Mouse (Mus musculus): ENCODE data around the gene Nrxn3. TPM values are rescaled to one million over a fixed set of nuclear protein-coding genes. Genes with fewer than 3 reads are reported as not detected.

Nrxn3 gene
- polyA plus RNA-seq, 1 experiment = 0.47 TPM

DNA sequence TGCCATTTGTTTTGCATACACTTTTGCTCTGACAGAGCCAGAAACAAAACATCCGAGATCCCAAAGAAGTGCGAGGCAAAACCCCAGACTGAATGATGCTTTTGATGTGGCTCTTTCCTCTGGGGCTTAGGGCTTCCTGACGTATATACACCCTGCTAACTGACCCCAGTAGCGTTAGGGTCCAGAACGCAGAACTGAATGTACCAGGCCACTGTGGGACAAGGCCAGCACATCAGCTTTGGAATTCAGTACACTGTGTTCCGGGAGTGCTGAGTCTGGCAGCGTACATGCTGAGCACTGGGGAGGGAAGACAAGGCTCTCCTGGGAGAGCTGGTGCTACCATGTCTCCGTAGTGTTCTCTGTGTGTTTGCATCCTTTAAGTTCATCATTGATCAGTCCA, 436.7 kb downstream of the Nrxn3 start:
- TF ChIP-seq CTCF (IDR thresholded peaks at IDR 0.05; ENCODE audit: extremely low read depth, insufficient read length, insufficient replicate concordance, low read depth, low read length) (no peak), POLR2A (IDR thresholded peaks at IDR 0.05; ENCODE audit: low read depth, low read length) (no peak)
- H3K36me3 ChIP-seq (ENCODE audit: control insufficient read depth, insufficient read depth, low read length) = no peaks in the 10 kb centered on the region
- H3K27me3 ChIP-seq (ENCODE audit: control insufficient read depth, insufficient read depth, low read length) = no peaks in the 10 kb centered on the region
- H3K27ac ChIP-seq (ENCODE audit: insufficient read depth, low read depth, low read length) = no peak overlapping the region
- H3K4me3 ChIP-seq (ENCODE audit: low read depth, low read length) = no peak overlapping the region
- 76% methylated on average over 8 of the region's 8 CpGs for WGBS
- H3K4me1 ChIP-seq (ENCODE audit: control insufficient read depth, insufficient read depth, insufficient read length, low read length) = no peaks in the 10 kb centered on the region

DNA sequence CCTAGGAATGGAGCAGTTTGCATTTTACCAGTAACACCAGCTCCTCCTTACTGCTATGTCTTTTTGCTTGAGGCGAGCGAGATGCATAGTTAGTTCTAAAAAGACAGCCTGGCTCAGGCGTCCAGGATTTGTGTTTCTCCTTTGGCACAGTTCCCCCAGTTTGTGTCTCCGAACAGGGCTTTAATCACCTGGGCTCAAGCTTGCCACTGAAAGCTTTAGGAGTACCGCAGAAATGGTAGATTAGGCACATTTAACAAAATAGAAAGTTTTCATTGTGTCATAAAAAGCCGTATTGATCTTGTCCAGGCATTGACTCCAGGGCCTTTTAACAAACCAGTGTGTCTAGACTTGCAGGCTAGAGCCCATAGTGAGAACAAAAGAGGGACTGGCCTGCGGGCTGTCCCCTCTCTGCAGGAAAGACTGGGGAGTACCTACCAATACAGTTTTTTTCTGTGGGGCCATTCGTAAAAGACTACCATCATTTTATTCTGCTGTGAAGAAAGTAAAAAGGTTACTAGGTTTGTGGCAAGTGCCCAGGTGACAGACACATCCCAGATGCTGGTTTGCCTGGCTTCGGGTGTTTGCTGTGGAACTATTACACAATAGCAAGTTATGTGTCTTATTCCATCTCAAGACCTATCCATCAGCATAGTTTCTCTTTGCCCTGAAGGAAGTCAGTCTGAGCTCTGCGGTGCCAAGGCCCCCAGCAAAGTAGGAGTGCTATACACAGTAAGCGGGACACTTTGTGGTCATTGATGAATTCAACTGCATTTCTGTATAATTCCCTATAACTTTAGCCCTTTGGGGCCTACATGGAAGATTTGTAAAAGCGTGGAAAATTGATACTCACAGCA, 451.9 kb downstream of the Nrxn3 start:
- no peak overlapping the region for H3K4me3 ChIP-seq (ENCODE audit: low read depth, low read length)
- TF ChIP-seq CTCF (IDR thresholded peaks at IDR 0.05; ENCODE audit: extremely low read depth, insufficient read length, insufficient replicate concordance, low read depth, low read length) (no peak), POLR2A (IDR thresholded peaks at IDR 0.05; ENCODE audit: low read depth, low read length) (no peak)
- H3K4me1 ChIP-seq (ENCODE audit: control insufficient read depth, insufficient read depth, insufficient read length, low read length) = no peaks in the 10 kb centered on the region
- H3K27ac ChIP-seq (ENCODE audit: insufficient read depth, low read depth, low read length) = no peak overlapping the region
- H3K27me3 ChIP-seq (ENCODE audit: control insufficient read depth, insufficient read depth, low read length) = no peaks in the 10 kb centered on the region
- no peaks in the 10 kb centered on the region for H3K36me3 ChIP-seq (ENCODE audit: control insufficient read depth, insufficient read depth, low read length)
- 71% methylated on average over 12 of the region's 12 CpGs for WGBS

DNA sequence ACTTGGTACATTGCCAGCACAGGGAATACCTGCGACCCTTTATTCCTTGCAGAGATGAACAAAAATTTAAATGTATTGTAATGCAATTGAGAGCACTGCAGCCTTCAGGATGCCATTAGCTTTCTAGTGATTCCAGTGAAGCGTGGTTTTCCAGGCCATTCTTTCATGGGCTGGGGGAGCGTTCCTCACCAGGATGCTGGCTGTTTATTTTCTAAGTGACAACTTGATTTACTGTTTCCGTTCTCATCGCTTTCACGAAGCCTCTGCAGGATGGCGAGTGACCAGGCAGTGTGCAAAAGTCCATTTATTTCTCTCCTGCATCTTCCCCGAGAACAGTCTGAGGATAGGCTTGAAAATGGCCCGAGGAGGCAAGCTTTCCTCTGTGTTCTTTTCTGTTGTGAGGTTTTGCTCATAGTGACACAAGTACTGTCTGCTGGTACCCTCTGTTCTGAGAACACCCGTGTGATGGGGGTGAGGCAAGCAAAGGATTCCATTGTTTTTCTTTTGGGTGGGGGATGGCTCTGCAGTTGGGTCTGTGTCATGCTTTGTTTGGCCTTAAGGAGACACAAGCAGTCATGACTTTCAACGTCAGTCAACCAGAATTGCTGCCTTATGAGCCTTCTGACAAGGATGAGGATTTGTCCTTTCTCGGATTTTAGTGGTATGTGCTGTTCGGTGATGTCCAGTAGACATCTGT, 457.4 kb downstream of the Nrxn3 start:
- WGBS = 61% methylated on average over 13 of the region's 13 CpGs
- no peak overlapping the region for H3K27ac ChIP-seq (ENCODE audit: insufficient read depth, low read depth, low read length)
- H3K27me3 ChIP-seq (ENCODE audit: control insufficient read depth, insufficient read depth, low read length) = no peaks in the 10 kb centered on the region
- TF ChIP-seq POLR2A (IDR thresholded peaks at IDR 0.05; ENCODE audit: low read depth, low read length) (no peak), CTCF (IDR thresholded peaks at IDR 0.05; ENCODE audit: extremely low read depth, insufficient read length, insufficient replicate concordance, low read depth, low read length) (no peak)
- H3K4me3 ChIP-seq (ENCODE audit: low read depth, low read length) = no peak overlapping the region
- H3K4me1 ChIP-seq (ENCODE audit: control insufficient read depth, insufficient read depth, insufficient read length, low read length) = no peaks in the 10 kb centered on the region
- no peaks in the 10 kb centered on the region for H3K36me3 ChIP-seq (ENCODE audit: control insufficient read depth, insufficient read depth, low read length)

DNA sequence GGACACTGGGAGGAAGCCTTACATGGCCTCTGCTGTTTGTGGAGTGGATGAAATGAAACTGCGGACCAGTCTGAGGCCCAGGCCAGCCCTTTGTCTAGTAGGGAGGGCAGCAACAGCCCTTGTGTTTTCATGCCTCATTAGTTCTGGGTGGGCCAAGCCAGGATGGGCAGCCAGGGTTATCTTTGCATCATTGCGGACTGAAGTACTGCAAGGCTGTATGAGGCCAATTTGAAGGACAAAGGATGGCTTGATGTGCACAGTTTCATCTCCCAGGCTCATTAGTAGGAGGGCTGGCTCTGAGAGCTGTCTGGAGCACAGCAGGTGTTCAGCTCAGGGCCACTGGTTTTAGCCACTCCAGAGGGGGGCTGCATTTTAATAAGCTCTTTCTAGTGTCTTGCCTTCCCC, 458.5 kb downstream of the Nrxn3 start:
- WGBS = 80% methylated on average over 2 of the region's 2 CpGs
- TF ChIP-seq CTCF (IDR thresholded peaks at IDR 0.05; ENCODE audit: extremely low read depth, insufficient read length, insufficient replicate concordance, low read depth, low read length) (no peak), POLR2A (IDR thresholded peaks at IDR 0.05; ENCODE audit: low read depth, low read length) (no peak)
- no peaks in the 10 kb centered on the region for H3K36me3 ChIP-seq (ENCODE audit: control insufficient read depth, insufficient read depth, low read length)
- H3K4me3 ChIP-seq (ENCODE audit: low read depth, low read length) = no peak overlapping the region
- H3K27me3 ChIP-seq (ENCODE audit: control insufficient read depth, insufficient read depth, low read length) = no peaks in the 10 kb centered on the region
- no peak overlapping the region for H3K27ac ChIP-seq (ENCODE audit: insufficient read depth, low read depth, low read length)
- H3K4me1 ChIP-seq (ENCODE audit: control insufficient read depth, insufficient read depth, insufficient read length, low read length) = no peaks in the 10 kb centered on the region

DNA sequence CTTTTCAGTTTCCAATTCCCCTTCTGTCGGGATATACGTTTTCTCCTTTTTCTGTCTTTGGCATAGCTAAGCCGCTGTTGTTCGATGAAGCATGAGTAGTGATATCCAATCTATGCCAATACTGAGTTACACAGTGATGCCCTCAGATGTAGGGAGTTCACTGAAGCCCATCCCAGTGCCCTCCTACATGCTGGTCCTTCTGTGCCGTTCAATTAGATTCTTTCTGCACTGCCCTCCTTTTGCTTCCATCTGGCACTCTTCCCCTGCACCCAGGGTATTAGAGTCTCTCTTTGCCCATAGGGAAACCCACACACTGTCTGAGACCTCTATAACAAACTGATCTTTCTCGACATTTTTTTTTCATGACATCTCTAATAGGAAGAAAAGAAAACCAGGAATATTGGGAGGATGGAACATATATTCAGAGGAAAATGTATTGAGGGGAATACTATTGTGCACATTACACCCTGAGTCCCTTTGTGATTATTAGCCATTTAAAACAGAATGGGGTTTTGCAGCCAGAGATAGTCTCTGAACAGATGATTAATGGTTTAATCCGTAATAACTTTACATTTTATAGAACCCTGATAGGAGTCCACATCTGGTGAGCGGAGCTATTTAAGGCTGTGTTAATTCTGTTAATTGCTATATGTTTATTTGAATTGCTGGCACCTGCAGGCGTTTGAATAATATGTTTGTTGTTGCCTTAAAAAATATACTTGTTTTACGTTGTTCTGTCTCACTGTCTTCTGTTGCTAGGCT, 476.3 kb downstream of the Nrxn3 start:
- Histone ChIP-seq H3K27me3 (ENCODE audit: control insufficient read depth, insufficient read depth, low read length) (no peaks in the 10 kb centered on the region), H3K4me3 (ENCODE audit: low read depth, low read length) (no peak overlapping the region), H3K4me1 (ENCODE audit: control insufficient read depth, insufficient read depth, insufficient read length, low read length) (no peaks in the 10 kb centered on the region), H3K27ac (ENCODE audit: insufficient read depth, low read depth, low read length) (no peak overlapping the region), H3K36me3 (ENCODE audit: control insufficient read depth, insufficient read depth, low read length) (no peaks in the 10 kb centered on the region)
- 80% methylated on average over 10 of the region's 10 CpGs for WGBS
- TF ChIP-seq POLR2A (IDR thresholded peaks at IDR 0.05; ENCODE audit: low read depth, low read length) (no peak), CTCF (IDR thresholded peaks at IDR 0.05; ENCODE audit: extremely low read depth, insufficient read length, insufficient replicate concordance, low read depth, low read length) (no peak)

DNA sequence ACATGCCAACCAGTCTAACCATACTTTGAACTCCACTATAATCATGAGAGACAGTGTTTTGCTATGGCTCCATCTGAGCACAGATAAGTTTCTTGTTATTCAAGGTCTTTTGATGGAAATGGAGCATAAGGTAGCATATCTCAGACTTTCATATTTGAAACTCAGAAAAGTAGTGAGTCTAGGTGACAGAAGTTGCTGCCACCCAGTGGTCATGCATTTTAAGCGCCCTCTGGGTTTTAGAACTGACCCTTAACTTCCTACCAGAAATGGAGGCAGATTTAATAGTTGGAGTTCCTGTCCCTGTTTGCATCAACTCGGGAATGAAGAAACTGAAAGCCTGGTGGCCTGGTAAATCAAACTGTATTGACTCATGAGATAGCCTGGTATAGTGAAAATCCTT, 488.9 kb downstream of the Nrxn3 start:
- WGBS = 32% methylated on average over 2 of the region's 2 CpGs
- no peaks in the 10 kb centered on the region for H3K4me1 ChIP-seq (ENCODE audit: control insufficient read depth, insufficient read depth, insufficient read length, low read length)
- H3K4me3 ChIP-seq (ENCODE audit: low read depth, low read length) = no peak overlapping the region
- TF ChIP-seq POLR2A (IDR thresholded peaks at IDR 0.05; ENCODE audit: low read depth, low read length) (no peak), CTCF (IDR thresholded peaks at IDR 0.05; ENCODE audit: extremely low read depth, insufficient read length, insufficient replicate concordance, low read depth, low read length) (no peak)
- no peak overlapping the region for H3K27ac ChIP-seq (ENCODE audit: insufficient read depth, low read depth, low read length)
- H3K36me3 ChIP-seq (ENCODE audit: control insufficient read depth, insufficient read depth, low read length) = no peaks in the 10 kb centered on the region
- H3K27me3 ChIP-seq (ENCODE audit: control insufficient read depth, insufficient read depth, low read length) = no peaks in the 10 kb centered on the region

DNA sequence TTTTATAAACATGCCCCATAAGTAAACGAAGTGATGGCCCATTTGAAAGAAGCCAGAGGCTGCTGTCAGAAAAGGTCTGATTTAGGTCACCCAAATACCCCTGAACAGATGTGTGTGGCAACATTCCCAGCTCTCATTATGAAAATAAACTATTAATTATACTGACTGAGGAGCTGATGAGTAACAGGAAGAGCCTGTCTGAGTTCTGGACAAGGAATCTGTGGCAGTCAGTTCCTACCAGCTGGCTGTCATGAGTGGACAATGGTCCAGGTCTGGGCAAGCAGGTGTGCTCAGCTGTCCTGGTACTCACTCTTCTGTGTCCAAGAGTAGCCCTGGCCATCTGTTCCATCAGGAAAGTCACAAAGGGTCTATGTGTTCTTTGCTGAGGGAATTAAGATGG, 517.1 kb downstream of the Nrxn3 start:
- H3K4me1 ChIP-seq (ENCODE audit: control insufficient read depth, insufficient read depth, insufficient read length, low read length) = no peaks in the 10 kb centered on the region
- no peaks in the 10 kb centered on the region for H3K27me3 ChIP-seq (ENCODE audit: control insufficient read depth, insufficient read depth, low read length)
- no peak overlapping the region for H3K27ac ChIP-seq (ENCODE audit: insufficient read depth, low read depth, low read length)
- no peaks in the 10 kb centered on the region for H3K36me3 ChIP-seq (ENCODE audit: control insufficient read depth, insufficient read depth, low read length)
- 25% methylated on average over 1 of the region's 1 CpGs for WGBS
- TF ChIP-seq POLR2A (IDR thresholded peaks at IDR 0.05; ENCODE audit: low read depth, low read length) (no peak), CTCF (IDR thresholded peaks at IDR 0.05; ENCODE audit: extremely low read depth, insufficient read length, insufficient replicate concordance, low read depth, low read length) (no peak)
- H3K4me3 ChIP-seq (ENCODE audit: low read depth, low read length) = no peak overlapping the region
